Mouse (Mus musculus) ES-E14 (cell line): ENCODE measurements around the gene Sdc3.

ENCODE experiments used
- CHD2 ChIP-seq: IDR thresholded peaks from 2 replicates; pipeline ENCODE4 v1.6.1; 2014; ENCODE audit warnings: mild to moderate bottlenecking, low read depth, low read length, inconsistent platforms
- HCFC1 ChIP-seq: IDR thresholded peaks from 2 replicates; pipeline ENCODE4 v1.6.1; 2012; ENCODE audit warnings: low read length, inconsistent platforms, borderline replicate concordance; ENCODE audit not compliant: insufficient read depth
- MAFK ChIP-seq: IDR thresholded peaks from 2 replicates; pipeline ENCODE4 v1.6.1; 2014; ENCODE audit warnings: mild to moderate bottlenecking, low read depth, low read length, inconsistent platforms; ENCODE audit not compliant: insufficient read depth
- ZNF384 ChIP-seq: IDR thresholded peaks from 2 replicates; pipeline ENCODE4 v1.6.1; 2012; ENCODE audit warnings: low read depth, low read length, inconsistent platforms

DNA sequence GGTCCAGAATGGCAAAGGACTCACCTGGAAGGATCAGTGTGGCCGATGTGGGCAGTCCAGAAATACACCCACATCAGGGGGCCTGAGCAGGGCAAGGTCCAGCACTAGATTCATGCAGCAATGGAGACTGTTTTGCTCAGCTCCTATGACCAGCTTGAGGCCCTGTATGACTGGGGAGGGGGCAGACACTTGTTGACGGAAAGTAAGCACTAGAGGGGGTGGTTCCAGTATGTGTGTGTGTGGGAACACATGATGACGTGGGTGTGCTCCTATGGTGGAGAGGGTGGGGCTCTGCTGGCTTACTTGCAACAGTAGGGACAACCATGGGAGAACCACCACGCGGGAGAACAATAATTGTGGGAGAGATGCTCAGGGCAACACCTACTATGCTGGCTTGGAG lies 70.2 kb downstream of the Sdc3 start:
- no peak for TF ChIP-seq ZNF384
- no peak for TF ChIP-seq MAFK
- TF ChIP-seq HCFC1: no peak
- no peak for TF ChIP-seq CHD2
